Mouse (Mus musculus) ovary, postnatal 36 days (tissue): ENCODE measurements around the gene Tmem186.

Source experiments
- DNase-seq: peaks from one replicate; pipeline ENCODE4 v3.0.0; 2022; ENCODE audit warnings: low spot score, mixed read lengths

Gene Tmem186

DNA sequence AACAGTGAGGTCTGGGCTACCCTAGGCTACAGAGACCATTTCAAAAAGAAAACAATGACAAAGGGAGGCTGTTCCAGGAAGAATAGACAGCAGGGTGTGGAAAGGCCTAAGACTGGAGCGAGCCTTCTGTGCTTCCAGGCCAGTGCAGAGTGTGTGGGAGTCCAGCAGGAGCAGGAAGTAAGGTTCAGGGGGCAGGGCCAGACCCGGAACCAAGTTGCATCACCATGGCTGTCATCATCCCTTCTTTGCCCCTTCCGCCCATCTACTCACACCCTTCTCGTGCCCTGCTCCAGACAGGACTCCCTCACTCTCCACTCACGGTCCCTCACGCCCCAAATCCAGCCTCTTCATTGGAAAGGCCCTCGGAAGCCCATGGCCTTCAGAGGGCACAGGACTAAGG, 29.7 kb upstream of the Tmem186 start:
- DNase-seq: no peak

DNA sequence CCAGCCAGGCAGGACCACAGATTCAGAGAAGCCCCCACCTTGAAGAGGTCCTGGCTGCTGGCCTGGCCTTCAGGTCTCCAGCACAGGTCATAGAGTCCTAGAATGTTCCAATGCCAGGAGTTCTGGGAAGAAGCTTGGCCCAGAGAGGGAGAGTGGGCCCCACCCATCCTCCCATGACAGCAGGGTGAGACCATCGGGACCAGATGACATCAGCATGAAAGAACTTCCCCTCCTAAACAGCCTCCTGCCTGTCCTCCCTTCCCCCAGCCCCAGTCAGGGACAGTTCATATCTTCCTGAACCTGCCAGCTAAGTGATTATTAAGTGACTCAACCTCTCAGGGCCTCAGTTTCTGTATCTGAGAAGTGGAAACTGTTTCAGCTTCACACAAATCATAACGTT, 28.9 kb upstream of the Tmem186 start:
- DNase-seq: no peak

DNA sequence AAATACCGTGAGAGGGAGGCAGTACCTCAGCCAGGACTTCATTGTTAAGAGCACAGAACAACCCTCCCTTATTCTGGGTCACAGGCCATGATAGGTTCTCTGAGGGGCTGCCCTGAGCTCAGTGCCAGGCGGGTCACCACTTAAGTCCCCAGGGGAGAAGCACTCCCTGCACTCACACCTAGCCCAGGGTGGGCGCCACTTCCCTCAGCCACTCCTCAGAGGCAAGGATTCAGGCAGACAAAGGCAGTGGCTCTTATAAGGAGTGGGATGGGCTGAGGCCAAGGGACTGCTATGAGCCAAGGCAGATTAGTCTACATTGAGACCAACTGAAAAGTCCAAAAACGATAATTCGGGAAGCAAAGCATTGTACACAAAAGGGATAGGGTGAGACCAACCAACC, 27.9 kb upstream of the Tmem186 start:
- DNase-seq: no peak

DNA sequence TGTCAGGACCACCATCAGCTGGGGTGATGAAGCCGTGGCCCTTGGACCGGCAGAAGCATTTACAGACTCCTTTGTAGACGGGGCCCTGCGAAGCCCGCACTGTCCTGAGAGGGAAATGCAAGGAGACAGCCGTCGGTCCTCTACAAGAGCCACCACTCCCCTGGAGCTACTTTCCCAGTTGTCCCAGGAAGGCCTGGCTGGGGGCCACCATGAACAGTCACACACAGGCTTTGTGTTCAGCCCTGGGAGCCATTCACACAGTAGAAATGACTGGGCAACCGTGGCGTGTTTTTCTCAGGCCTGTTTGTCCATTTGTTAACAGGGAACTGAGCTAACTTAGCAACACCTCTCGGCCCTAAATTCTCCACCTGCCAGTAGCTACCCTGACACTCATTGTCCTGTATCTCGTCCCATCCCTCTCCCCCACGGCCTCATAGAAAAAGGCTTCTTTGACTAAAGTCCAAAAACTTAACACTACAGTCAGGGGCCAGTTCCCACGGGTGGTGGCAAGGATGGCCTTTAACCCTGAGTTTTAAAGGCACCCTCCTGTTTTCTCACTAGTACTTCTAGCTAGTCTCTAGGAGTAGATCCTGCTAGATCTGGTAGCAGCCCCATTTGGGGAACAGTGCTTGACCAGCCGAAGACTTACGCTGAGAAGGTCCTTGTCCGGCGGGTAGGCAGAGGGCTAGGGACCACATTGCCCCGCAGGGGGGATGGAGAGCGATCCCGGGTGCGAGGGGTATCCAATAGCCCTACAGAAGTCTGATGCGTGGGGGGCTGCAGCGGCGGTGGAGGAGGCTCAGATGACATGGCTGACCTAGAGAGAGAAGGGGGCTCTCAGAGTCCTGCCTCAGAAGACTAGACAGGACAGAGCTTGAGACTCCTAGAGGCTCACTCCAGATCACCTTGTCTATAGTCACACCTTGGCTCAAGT, 26.4 kb upstream of the Tmem186 start:
- DNase-seq: no peak

DNA sequence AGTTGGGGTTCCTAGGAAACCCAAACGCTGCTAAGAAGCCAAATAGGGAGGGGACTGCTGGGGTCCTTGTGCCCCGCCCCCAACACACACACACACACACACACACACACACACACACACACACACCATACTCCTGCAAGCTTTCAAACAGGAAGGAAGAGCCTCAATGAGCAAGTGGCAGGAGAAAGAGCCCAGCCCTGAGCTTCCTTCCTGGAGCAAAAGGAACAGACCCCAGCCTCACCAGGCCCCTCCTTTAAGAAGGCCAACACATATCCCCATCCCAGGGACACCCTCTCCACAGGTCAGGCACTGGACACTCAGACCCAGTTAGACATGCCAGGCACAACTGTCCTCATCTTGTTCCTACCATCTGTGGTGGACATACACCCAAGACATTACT, 25.5 kb upstream of the Tmem186 start:
- DNase-seq: no peak

DNA sequence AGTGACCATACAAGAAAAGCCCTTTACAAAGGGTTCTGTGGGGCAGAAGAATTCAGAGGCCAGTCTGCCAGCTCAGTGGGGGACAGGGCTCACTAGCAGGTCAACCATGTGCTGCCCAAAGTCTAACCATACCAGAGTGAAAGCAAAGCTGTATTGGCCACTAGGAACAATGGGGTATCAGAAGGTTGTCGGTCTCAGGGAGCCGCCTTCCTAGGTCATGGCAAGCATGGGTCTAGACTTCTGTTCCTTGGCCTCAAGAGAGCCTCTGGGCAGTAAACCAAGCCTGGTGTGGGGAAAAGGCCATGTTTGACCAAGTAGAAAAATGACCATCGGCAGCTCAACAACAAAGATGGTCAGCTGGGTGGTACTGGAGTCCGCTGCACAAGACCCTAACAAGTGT, 21.3 kb upstream of the Tmem186 start:
- peak; percentile 43 for DNase-seq

DNA sequence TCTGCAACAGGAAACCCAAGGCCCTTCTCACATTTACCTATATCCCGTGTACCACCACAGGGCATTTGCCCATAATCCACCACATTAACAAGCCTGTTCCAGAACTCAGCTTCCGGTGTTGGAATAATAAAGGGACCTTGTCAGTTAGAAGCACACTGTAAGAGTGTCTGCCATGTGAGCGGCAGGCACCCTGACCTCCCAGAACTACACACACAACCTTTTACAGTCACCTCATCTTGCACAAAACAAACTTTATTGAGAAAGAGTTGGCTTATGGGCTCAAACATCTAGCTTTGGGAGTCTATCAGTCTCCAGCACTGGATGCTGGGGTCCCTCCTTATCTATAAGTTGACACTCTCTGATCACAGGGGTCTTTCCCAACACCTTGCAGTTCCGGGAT, 20.8 kb upstream of the Tmem186 start:
- DNase-seq: no peak

DNA sequence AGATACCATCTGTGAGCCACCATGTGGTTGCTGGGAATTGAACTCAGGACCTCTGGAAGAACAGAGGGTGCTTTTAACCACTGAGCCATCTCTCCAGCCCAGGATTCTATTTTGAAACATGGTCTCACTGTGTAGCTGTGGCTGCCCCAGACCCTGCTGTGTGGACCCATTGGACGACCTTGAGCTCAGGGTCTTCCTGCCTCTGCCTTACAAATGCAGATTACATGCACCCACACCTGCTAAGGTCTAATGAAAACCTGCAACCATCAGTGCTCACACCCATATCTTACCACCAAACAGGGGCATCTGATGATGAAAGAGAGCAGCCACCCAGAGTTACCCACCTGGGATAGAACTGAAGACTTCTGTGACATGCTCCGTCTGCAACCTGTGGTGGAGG, 18.7 kb upstream of the Tmem186 start:
- DNase-seq: no peak

DNA sequence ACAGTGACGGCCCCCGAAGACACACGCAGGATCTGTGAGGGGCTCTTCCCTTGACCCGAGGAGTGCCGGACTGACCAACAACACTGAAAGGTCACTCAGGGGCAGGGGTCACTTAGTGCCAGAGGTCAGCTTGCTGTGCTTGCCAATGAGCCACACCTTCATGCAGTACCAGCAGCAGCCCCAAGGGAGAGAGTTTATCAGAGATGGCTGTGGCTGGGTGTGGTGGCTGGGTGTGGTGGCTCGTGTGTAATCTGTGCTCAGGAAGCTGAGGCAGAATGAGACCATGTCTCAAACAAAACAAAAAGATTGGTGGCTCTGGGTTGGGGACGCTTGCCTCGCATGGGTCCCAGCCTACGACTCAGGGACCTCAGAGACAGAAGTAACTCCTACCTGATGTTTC, 18.1 kb upstream of the Tmem186 start:
- no peak for DNase-seq

DNA sequence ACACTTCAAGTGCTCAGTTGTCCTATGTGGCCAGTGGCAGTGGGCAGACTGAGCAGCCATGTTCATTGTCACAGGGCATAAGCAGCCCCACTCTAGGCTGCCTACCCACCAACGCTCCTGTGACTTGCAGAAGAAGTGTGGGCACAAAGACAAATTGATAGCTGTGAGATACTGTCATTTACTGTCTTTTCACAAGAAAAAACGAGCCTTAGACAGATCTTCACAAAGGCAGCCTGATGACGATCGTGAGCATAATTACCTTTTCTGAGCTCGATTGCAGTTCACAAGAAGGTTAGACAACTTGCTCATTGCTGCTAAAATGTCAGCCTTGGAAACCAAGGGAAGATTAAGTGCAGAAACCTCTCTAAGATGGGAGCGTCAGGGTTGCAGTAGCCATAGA, 17.6 kb upstream of the Tmem186 start:
- no peak for DNase-seq

DNA sequence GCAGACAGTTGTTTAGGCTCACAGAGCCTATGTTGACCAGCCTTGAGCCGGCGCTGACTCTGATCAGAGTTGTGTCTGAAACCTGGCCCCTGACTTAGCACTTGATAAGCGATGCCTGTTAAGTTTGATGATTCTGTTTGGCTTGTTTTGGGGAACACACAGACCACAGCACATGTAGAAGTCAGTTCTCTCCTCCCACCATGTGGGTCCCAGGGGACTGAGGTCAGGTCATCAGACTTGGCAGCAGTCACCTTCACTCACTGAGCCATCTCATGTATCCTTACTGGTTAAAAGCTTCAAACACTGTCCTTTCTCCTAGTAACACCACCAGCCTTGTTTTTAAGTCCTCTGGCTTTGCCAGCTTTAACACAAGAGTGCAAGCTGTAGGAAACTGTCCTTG, 12.5 kb upstream of the Tmem186 start:
- DNase-seq: peak; percentile 55

DNA sequence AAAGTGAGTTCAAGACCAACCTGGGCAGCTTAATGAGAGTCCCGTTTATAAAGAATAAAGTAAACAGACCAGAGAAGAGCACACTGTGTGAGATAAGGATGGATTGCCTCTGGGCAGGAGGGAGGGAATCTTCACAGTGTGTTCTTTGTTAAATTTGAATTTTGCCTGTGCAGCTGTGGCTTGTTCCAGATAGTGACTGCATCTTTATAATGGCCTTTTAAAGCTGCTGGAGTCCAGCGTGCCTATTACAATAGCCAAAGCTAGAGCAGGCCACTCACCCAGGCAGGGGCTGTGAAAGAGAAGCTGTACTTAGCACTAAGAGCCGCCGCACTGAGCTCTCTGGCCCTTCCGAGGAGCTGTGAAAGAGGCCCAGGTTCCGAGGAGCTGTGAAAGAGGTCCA, 8.0 kb upstream of the Tmem186 start:
- no peak for DNase-seq

DNA sequence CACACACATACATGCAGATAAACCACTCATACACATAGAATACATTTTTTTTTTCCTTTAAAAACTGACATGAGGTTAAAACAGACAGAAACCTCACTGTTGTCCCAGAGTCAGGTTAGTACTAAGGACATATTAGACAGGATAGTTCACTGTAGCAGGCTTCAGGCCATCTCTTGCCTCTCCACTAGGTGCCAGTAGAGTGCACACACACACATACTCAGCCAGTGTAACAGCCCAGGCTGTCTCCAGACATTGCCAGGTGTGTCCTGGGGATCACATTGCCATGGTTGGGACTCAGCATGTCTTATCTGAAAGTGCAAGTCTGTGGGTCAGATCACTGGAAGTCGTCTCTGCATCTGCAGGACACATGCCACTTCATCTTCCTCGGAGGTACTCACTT, 6.3 kb upstream of the Tmem186 start:
- DNase-seq: no peak

DNA sequence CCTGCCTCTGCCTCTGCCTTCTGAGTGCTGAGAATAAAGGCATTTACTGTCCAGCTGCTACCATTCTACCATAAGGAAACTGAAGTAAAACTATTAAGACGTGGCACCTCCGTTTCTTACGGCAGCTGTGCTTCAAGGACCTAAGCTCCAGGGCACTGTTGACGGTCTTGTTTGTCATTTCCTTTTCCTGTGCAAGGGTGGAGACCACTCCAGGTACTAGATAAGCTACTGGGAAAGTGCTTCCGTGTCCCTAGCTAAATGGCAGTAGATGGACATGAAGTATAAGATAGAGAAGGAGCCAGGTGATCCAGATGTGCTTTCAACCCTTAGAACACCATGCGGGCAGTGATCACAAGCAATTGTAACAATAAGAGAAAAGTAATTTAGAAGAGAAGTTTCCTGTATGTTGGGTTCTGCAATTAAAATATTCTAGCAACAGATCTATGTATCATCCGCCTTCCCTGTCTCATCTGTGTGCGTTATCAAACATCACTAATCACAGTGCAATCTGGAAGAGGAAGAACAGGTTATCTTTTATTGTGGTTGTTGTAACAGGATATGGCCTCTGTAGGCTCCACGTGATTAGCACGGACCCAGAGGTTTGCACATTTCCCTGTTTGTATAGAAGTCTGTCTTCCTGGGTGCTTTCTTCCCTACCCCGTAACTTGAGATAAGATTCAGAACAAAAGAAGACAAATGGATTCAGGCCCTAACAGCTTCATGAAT, 2.1 kb upstream of the Tmem186 start:
- no peak for DNase-seq

DNA sequence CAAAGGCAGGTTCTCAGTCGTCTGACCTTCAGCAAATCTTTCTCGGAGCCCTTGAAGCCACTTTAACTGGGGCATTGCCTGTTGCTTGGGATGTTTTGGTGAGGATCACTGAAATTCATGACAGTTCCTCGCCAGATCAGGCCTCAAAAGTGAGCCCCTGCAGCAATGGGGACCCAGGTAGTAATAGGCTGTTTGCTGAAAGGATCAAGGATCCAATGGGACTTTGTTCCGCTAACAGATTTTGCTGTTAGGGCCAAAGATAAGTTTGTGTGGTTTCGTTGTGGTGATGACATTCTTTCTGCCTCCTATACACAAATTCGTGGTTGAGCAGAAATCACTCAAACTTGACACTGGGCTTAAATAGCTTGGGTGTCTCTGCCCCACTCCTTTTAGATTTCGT, 619 bp upstream of the Tmem186 start:
- DNase-seq: no peak

DNA sequence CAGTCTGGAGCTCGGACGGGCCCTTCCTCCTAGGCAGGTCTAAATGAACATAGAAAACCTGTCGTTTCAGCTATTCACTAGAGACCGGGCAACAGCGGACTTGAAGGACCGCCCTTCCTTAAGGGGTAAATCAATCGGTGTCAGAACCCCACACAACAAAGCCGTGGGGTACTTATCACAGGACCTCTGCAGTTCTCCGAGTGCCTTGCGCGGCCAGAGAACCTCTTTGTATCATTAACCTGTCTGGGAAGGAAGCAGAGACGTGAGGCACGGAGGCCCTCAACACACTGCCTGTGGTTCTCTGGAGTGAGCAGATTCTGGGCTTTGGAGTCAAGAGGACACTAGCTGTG, 670 bp downstream of the Tmem186 start:
- DNase-seq: no peak

DNA sequence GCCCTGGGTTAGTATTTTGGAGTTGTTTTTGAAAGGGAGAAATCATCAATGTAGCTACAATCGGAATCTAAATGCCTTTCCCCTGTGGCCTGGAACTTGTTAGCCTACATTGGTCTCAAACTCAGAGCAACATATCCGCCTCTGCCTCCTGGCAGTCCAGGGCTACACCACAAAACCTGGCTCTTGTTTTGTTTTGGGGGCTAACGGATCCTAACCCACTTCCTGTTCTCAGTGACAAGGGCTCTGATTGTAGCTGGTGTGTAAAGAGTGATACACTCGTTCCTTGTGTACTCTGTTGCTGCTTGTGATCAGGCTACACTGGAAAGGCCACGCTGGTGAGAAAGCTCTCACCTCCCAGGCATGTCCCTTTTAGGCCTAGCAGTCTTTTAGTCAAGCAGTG, 6.1 kb downstream of the Tmem186 start:
- no peak for DNase-seq

DNA sequence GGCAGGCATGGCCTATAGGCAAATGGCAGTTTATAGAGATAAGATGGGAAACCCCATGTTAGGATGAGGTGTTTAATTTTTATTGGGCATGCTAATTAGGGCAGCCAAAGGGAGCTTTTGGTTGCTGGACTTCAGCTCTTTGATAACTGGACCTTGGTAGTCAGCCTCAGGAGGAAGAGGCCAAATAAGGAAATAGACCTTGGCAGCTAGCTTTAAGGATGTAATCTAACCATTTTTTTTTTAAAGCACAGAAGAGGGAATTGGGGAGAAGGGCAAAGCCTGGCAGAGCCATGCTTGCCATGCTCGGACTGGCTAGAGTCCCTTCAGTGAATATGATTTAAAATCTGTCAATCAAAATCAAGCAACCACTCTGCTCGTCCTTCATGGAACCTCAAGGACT, 7.1 kb downstream of the Tmem186 start:
- DNase-seq: no peak

DNA sequence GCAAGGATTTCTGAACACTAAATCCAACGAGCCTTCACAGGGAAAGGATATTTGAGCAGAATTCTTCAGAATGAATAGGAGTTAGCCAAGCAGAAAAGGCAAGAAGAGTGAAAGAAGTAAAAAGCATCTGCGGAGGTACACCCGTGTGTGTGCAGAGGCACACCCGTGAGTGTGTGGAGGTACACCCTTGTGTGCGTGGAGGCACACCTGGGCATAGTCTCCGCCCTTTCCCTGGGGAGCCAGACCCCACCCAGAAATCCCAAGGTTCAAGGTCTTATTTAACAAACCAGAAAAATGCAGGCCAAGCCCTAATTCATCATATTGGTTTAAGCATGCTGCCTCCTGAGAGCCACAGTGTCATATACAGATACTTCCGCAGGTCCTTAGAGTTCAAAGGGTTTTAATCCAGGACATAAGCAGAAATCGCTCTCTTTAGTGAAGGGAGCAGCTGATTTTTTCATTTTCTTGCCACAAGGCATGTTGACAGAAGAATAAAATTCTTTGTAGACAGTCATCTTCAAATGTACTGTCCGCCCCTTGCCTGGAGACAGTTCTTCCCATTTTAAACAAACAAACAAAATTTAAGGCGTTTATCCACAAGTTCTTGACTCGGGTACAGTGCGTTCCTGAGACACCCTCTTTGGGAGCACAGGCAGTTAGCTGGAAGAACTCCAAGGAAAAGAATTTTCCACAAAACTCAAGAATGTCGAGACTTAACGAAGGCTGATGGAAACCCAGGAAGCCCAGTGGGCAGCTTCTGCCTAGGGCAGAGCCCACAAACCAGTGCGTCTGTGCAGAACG, 17.0 kb downstream of the Tmem186 start:
- DNase-seq: no peak

DNA sequence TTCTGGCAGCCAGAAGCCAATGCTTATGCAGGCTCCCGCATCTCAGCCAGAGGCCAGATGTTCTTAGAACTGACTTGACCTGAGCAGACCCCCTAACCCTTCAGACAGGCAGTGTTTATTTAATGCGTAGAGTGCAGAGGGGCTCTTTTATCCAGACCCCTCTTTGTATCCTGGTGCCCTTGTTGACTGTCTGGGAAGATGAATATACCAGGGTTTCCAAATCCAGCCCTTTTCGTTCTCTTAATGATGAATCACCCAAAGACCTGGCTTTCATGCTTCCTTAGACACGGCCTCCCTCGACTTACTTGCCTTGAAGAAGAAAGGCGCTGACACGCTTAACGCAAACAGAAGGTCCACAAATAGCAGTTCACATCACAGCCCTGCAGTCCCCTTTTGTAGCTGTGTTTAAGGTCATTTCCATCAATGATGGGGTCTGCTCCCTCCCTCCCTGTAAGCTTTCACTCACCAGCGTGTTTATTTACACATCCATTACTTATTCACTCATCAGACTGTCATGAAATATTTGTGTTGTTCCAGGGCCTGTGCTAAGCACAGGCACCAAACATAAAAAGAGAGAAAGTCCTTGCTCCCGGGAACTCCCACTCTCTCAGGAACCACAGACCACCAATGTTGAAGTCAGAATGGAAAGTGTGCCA, 17.7 kb downstream of the Tmem186 start:
- DNase-seq: no peak

DNA sequence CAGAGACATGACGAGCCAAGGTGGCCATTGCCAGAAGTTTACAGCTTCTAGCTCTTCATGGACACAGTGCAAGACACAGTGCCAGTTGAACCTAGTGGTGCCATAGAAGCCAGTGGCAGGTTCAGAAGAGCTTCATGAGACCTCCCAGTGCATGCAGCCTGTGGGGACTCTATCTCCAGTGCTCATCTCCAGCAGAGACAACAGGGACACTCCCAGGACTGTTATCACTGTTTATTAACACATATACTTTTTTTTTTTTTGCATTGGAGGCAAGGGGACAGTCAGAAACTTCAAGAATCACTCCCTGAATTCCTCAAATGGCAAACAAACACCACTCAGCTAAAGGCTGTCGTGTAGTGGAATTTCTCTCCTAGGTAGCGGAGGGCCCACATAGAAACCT, 24.1 kb downstream of the Tmem186 start:
- no peak for DNase-seq

DNA sequence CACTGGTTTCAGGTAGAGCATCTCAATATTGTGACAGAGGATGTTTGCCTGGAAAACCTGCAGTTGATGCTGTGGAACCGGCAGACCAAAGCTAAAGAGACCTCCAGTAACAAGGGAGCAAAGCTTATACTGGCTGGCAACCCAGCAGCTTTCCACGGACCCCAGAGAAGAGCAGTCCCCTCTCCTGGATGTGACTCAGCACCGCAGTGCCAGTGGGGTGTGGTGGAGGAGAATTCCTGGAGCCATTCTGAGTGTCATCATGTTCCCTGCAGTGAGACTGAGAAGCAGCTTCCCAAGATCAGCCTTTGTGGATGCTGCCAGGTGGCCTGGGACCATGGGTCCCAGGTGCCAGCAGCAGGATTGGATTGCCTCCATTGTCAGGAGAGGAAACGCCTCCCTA, 24.5 kb downstream of the Tmem186 start:
- no peak for DNase-seq
